Mouse (Mus musculus) cerebellum, adult 2 months (tissue): ENCODE data around the gene Camsap3.

Experiments used
- CTCF ChIP-seq: fragments of 200-500 bp; IDR thresholded peaks from 2 replicates; pipeline ENCODE4 v1.5.1; 2011; ENCODE audit warnings: low read depth, mild to moderate bottlenecking, control low read depth, low read length, moderate library complexity, borderline replicate concordance; ENCODE audit not compliant: insufficient read depth
- POLR2A ChIP-seq: fragments of 200-500 bp; IDR thresholded peaks from 2 replicates; pipeline ENCODE4 v1.6.1; 2011; ENCODE audit warnings: low read length, control low read depth, borderline replicate concordance; ENCODE audit not compliant: insufficient read depth

GRCm38 (mm10) chr8:3622119-3622518 is 35.0 kb downstream of the Camsap3 start:
- TF ChIP-seq CTCF (no peak), POLR2A (no peak)
